Comparison of ENCODE assay signal across 9 mouse cellular contexts in the genomic region with DNA sequence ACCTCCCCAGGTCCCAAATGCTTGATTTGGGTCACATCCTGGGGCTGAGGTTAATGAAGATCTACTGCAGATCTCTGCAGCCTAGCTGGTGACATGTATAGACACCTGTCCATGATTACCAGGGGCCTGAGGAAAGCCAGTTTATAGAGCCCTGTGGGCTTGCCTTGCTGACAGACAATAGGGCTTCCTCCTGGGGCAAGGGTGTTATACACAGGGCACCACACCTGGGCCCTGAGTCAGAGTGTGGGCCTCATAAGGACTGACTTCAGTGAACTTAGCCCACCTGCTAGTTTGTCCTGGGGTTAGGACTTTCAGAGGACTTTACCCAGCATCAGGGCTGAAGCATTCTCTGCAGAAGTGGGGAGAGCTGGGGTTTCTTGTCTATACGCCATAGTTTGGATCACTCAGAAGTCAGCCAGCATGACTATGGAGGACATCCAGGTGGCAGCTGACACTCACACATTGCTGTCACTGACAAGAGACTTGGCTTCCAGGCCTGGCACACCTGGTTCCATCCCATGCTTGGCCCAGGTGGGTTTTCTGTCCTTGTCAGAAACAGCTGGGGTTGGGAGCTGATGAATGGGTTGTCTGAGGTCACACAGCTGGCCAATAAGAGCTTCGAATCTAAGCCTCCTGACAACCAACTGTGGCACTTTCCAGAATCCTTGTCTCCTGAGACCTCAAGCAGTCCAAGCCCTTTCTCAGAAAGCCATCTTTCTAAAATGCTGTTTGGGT.
A peak's percentile ranks its signal among the peaks of the same experiment; 100 is the strongest.
DNase-seq lines count a peak whose midpoint lies in the region; ATAC-seq lines count a peak whose summit lies in the region.
"Had no signal": no experiment of that assay in that cellular context is flagged by ENCODE, and none has a peak within 500 bp of the region (broad histone marks: within the 10 kb centered on the region; RNA-seq: fewer than 3 reads in every experiment).

No protein-coding gene starts in this region.

- H3K4me1 ChIP-seq in hindbrain, embryonic 11.5 days (replicated peaks; ENCODE audit: control insufficient read depth, insufficient read depth, low read length): no peaks in the 10 kb centered on the region; the same call in none of the 2 replicates
- peaks cover 8% of the 10 kb centered on the region for H3K4me1 ChIP-seq in hindbrain, embryonic 16.5 days (ENCODE audit: control insufficient read depth, insufficient read depth, low read depth, low read length)
- peaks cover 47% of the 10 kb centered on the region for H3K4me1 ChIP-seq in embryonic facial prominence, embryonic 15.5 days
- peaks cover 50% of the 10 kb centered on the region for H3K4me1 ChIP-seq in limb, embryonic 12.5 days (replicated peaks)
- H3K4me1 ChIP-seq: liver, embryonic 15.5 days had no signal

- 0 out of 2 replicates have a peak, but pooled peaks have one; percentile 12 for ATAC-seq in hindbrain, embryonic 11.5 days (ENCODE audit: low FRiP score)
- ATAC-seq in hindbrain, embryonic 16.5 days: no peak
- ATAC-seq in embryonic facial prominence, embryonic 15.5 days (ENCODE audit: insufficient number of reproducible peaks, low FRiP score, low TSS enrichment, low read depth): no peak
- peak; percentile 34; the same call in 1 of the 2 replicates for ATAC-seq in limb, embryonic 12.5 days (ENCODE audit: insufficient number of reproducible peaks, insufficient read depth, low FRiP score, low TSS enrichment, low read depth)
- ATAC-seq in megakaryocyte-erythroid progenitor cell, adult 5-6 weeks (replicated peaks; ENCODE audit: low FRiP score, low TSS enrichment, poor library complexity, severe bottlenecking): no peak

- H3K4me2 ChIP-seq in hindbrain, embryonic 11.5 days (replicated peaks; ENCODE audit: low read depth, low read length): no peak overlapping the region
- H3K4me2 ChIP-seq in hindbrain, embryonic 16.5 days (ENCODE audit: low read length): no peak overlapping the region
- no peak overlapping the region for H3K4me2 ChIP-seq in embryonic facial prominence, embryonic 15.5 days (replicated peaks)
- no peak overlapping the region for H3K4me2 ChIP-seq in limb, embryonic 12.5 days
- H3K4me2 ChIP-seq: liver, embryonic 15.5 days had no signal

- 85% methylated on average over 2 of the region's 2 CpGs for WGBS in hindbrain, embryonic 11.5 days
- 82% methylated on average over 2 of the region's 2 CpGs for WGBS in hindbrain, embryonic 16.5 days
- WGBS in embryonic facial prominence, embryonic 15.5 days: 74% methylated on average over 2 of the region's 2 CpGs
- 58% methylated on average over 2 of the region's 2 CpGs for WGBS in limb, embryonic 12.5 days

- no peak overlapping the region for H3K27ac ChIP-seq in hindbrain, embryonic 11.5 days (ENCODE audit: low read depth, low read length)
- H3K27ac ChIP-seq in hindbrain, embryonic 16.5 days (ENCODE audit: low read depth, low read length): no peak overlapping the region
- 0 out of 2 replicates have a peak overlapping the region, but pooled peaks have one; percentile 11 for H3K27ac ChIP-seq in embryonic facial prominence, embryonic 15.5 days (replicated peaks)
- H3K27ac ChIP-seq in limb, embryonic 12.5 days: peak overlapping the region; percentile 87
- H3K27ac ChIP-seq: liver, embryonic 15.5 days had no signal

- no peaks in the 10 kb centered on the region for H3K36me3 ChIP-seq in hindbrain, embryonic 11.5 days (ENCODE audit: control insufficient read depth, insufficient read depth, low read length)
- H3K36me3 ChIP-seq in hindbrain, embryonic 16.5 days (ENCODE audit: control insufficient read depth, insufficient read depth, low read length): no peaks in the 10 kb centered on the region
- H3K36me3 ChIP-seq in embryonic facial prominence, embryonic 15.5 days: no peaks in the 10 kb centered on the region
- no peaks in the 10 kb centered on the region for H3K36me3 ChIP-seq in limb, embryonic 12.5 days
- H3K36me3 ChIP-seq: liver, embryonic 15.5 days had no signal

- no peak overlapping the region for H3K4me3 ChIP-seq in hindbrain, embryonic 11.5 days (ENCODE audit: low read depth, low read length)
- no peak overlapping the region for H3K4me3 ChIP-seq in hindbrain, embryonic 16.5 days (ENCODE audit: low read length)
- H3K4me3 ChIP-seq in embryonic facial prominence, embryonic 15.5 days (replicated peaks): no peak overlapping the region
- no peak overlapping the region for H3K4me3 ChIP-seq in limb, embryonic 12.5 days (replicated peaks)
- H3K4me3 ChIP-seq: liver, embryonic 15.5 days; megakaryocyte, embryonic 14.5 days had no signal

- H3K27me3 ChIP-seq in hindbrain, embryonic 11.5 days (ENCODE audit: control insufficient read depth, insufficient read depth, low read length): no peaks in the 10 kb centered on the region; the same call in 1 of the 2 replicates
- H3K27me3 ChIP-seq in hindbrain, embryonic 16.5 days (replicated peaks; ENCODE audit: control insufficient read depth, insufficient read depth, low read length): no peaks in the 10 kb centered on the region
- no peaks in the 10 kb centered on the region for H3K27me3 ChIP-seq in embryonic facial prominence, embryonic 15.5 days
- no peaks in the 10 kb centered on the region for H3K27me3 ChIP-seq in limb, embryonic 12.5 days
- H3K27me3 ChIP-seq: liver, embryonic 15.5 days had no signal

- no peaks in the 10 kb centered on the region for H3K9me3 ChIP-seq in hindbrain, embryonic 11.5 days (ENCODE audit: control insufficient read depth, low read length)
- no peaks in the 10 kb centered on the region for H3K9me3 ChIP-seq in hindbrain, embryonic 16.5 days (ENCODE audit: control insufficient read depth, low read length)
- no peaks in the 10 kb centered on the region for H3K9me3 ChIP-seq in embryonic facial prominence, embryonic 15.5 days (replicated peaks)
- no peaks in the 10 kb centered on the region for H3K9me3 ChIP-seq in limb, embryonic 12.5 days
- H3K9me3 ChIP-seq: liver, embryonic 15.5 days; megakaryocyte, embryonic 14.5 days had no signal

- 0 out of 2 replicates have a peak overlapping the region, but pooled peaks have one; percentile 11 for H3K9ac ChIP-seq in hindbrain, embryonic 11.5 days (ENCODE audit: low read depth, low read length)
- H3K9ac ChIP-seq in hindbrain, embryonic 16.5 days (ENCODE audit: low read depth, low read length): no peak overlapping the region
- no peak overlapping the region for H3K9ac ChIP-seq in embryonic facial prominence, embryonic 15.5 days
- H3K9ac ChIP-seq in limb, embryonic 12.5 days (replicated peaks): no peak overlapping the region
- H3K9ac ChIP-seq: liver, embryonic 15.5 days had no signal

- DNase-seq in hindbrain, embryonic 11.5 days (ENCODE audit: low spot score): no peak
- peak; percentile 47 to 71 for DNase-seq in thymus, postnatal 10 days (ENCODE audit: low spot score in 2 of 2)
- DNase-seq in kidney, postnatal 4 days: no peak

Comparison
In these comparisons a context has a peak if more than half of its experiments do, and no peak if none do; other contexts are left out.
1. ATAC-seq: peak in hindbrain, embryonic 11.5 days (single experiment) and limb, embryonic 12.5 days (single experiment); none in hindbrain, embryonic 16.5 days (single experiment), embryonic facial prominence, embryonic 15.5 days (single experiment) and megakaryocyte-erythroid progenitor cell, adult 5-6 weeks (single experiment).
2. DNase-seq: peak in thymus, postnatal 10 days (2 of 2); none in hindbrain, embryonic 11.5 days (single experiment) and kidney, postnatal 4 days (0 of 2).
3. H3K27ac ChIP-seq: peak in embryonic facial prominence, embryonic 15.5 days (single experiment) and limb, embryonic 12.5 days (single experiment); none in hindbrain, embryonic 11.5 days (single experiment) and hindbrain, embryonic 16.5 days (single experiment).